Mouse (Mus musculus) cortical plate, adult 2 months (tissue): Measurements from ENCODE around the gene Rbm20.

Experiments
- CTCF ChIP-seq: fragments of 200-500 bp; IDR thresholded peaks from 2 replicates; pipeline ENCODE4 v1.5.1; 2011; ENCODE audit warnings: mild to moderate bottlenecking, control low read depth, low read length; ENCODE audit not compliant: insufficient read depth; ENCODE audit errors: extremely low read depth
- POLR2A ChIP-seq: fragments of 200-500 bp; IDR thresholded peaks from 2 replicates; pipeline ENCODE4 v1.6.1; 2011; ENCODE audit warnings: mild to moderate bottlenecking, low read length, control low read depth; ENCODE audit not compliant: insufficient read depth; ENCODE audit errors: extremely low read depth

DNA sequence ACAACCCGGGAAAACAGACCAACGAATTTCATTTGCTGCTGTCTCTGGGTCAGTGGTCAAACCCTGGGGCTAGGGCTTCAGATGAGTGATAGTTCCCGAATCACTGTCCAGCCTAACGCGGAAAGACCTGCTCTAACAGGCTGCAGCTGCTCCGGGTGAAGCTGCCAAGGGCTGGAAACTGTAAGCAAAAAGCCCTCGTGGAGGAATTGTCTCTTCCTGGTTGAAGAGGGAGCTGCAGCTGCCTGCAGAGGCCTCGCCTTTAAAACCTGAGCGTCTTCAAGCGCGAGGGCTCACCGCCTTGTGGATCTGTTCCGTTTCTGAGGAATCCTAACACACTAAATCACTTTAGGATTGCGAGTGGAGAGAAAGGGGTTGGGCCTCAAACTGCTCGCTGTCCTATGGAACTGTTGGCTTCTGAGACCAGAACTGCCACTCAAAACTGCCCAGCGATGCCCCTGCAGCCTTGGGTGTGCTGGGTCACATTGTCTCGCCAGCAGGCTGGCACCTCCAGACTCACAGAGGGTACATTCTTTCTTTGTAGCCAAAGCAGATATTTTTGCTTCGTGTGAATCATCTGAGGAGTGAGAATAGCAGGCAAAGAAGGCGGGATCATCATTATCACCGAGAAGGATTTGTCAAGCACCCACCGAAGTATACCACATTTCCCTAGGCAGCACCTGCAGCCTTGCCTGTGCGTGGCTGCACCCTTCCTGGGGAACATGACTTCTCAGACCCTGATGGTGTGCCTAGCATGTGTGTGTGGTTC is 74.5 kb downstream of the Rbm20 start:
- TF ChIP-seq POLR2A (no peak), CTCF (no peak)
